Mouse (Mus musculus): ENCODE measurements at regions not wholly inside any gene's neighbourhood (a gene's known extent, or its start where the extent isn't known, plus 50 kb on each side); places are given as distances from the start of the nearest gene placed in this dataset.
"Not testable (repeated sequence)": the region's sequence is repeated elsewhere in the genome, so short reads cannot be mapped to it uniquely, and the experiment has no call there.

DNA sequence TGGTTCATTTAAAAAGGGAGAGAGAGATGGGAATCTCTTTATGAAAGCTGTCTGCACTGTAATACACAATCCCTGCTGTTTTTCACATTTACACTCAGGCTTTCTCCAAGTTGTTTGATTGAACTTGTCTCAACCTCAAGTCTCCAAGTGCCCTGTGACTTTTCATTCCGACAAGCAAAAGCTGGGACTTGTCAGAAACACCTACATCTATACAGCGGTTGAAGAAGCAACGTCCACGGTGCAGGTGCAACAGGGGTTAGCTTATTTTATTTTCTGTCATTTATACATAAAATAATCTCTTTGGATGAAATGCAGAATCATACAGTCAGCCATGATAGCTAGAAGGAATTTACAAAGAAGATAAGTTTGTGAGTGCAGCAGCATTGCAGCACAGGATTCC lies 184.6 kb upstream of the Gm21293 start:
- WGBS = 81% methylated on average over 4 of the region's 4 CpGs
- Histone ChIP-seq H3K4me2 (replicated peaks) (no peak overlapping the region), H3K27me3 (no peaks in the 10 kb centered on the region), H3K9me3 (no peaks in the 10 kb centered on the region), H3K36me3 (no peaks in the 10 kb centered on the region), H3K27ac (replicated peaks) (no peak overlapping the region), H3K9ac (replicated peaks) (no peak overlapping the region), H3K4me1 (no peaks in the 10 kb centered on the region), H3K4me3 (no peak overlapping the region)
- no peak for ATAC-seq (ENCODE audit: low FRiP score, low read depth)

DNA sequence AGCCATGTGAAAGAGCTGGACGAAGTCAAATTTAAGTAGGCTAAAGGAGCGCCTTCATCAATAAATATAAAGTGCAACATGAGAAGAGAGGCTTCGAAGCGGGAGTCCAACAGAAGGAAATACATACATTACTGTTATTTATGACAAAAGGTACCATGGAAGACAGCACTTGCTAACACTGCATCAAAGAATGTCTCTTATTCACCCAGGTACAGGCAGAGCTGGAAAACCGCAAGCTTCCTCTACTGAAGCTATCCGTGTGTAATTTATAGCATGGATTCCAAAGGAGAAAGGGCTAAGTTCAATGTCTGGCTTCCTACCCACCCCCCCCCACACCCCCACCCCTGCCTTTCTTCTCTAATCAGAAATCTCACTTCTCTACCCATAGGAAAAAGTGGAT lies 166.7 kb upstream of the Gm21293 start:
- no peaks in the 10 kb centered on the region for H3K4me1 ChIP-seq
- no peak overlapping the region for H3K4me2 ChIP-seq (replicated peaks)

DNA sequence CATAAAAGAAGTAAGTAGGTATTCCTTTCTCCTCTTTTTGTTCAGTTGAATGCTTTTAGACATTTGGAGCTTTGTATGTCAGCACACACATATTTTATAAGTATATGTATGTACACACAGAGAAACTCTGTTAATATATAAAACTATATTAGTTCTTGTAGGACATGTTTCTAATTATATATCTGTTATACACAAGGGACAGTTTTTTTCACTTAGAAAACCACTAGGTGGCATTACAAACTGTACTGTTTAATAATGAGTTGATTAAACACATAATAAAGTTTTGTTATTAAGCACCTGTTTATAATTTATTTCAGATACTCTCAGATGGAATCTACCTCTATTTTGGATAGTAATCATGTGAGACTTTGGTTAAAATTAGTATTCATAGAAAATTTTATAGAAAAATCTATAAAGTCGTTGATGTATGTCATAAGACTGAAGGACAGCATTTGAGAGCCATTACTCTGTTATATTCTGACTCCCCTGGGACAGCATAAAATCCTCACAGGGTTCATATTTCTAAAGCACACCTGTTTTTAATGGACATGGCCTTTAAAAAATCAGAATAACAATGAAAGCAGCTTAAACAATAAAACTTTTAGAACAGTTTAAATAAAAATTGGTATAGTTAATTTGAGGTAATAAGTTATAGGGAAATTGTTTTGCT lies 158.4 kb upstream of the Gm21293 start:
- no peak overlapping the region for H3K9ac ChIP-seq (replicated peaks)
- 82% methylated on average over 1 of the region's 1 CpGs for WGBS

More for the DNA sequence above, 166.7 kb upstream of the Gm21293 start:
- 86% methylated on average over 6 of the region's 6 CpGs for WGBS
- Histone ChIP-seq H3K4me3 (no peak overlapping the region), H3K27ac (replicated peaks) (no peak overlapping the region), H3K9ac (replicated peaks) (no peak overlapping the region), H3K9me3 (no peaks in the 10 kb centered on the region), H3K27me3 (no peaks in the 10 kb centered on the region), H3K36me3 (no peaks in the 10 kb centered on the region)
- ATAC-seq (ENCODE audit: low FRiP score, low read depth) = no peak

DNA sequence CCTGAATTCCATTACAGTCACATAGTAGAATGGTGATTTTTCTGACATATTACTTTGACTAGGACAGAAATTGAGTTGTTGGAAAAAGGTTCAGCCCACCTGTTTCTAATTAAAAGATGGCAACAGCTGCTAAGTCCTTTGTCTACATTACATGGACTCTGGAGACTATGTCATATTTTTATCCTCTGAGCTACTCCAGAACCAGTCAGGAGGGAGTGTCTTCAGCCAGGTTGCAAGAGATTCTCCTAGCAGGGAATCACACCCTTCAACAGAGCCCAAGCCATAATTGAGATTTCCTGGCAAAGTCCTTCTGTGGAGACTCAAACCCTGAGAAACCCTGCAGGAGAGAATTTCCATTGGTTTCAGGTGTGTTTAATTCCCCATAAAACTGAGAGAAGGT lies 123.2 kb upstream of the Gm21293 start:
- Histone ChIP-seq H3K27me3 (no peaks in the 10 kb centered on the region), H3K4me1 (no peaks in the 10 kb centered on the region), H3K9me3 (no peaks in the 10 kb centered on the region), H3K9ac (replicated peaks) (no peak overlapping the region), H3K36me3 (no peaks in the 10 kb centered on the region), H3K4me2 (replicated peaks) (no peak overlapping the region), H3K27ac (replicated peaks) (no peak overlapping the region), H3K4me3 (no peak overlapping the region)
- no peak for ATAC-seq (ENCODE audit: low FRiP score, low read depth)

More for the DNA sequence above, 158.4 kb upstream of the Gm21293 start:
- no peak overlapping the region for H3K4me3 ChIP-seq
- H3K4me2 ChIP-seq (replicated peaks) = no peak overlapping the region
- H3K27me3 ChIP-seq = no peaks in the 10 kb centered on the region
- no peaks in the 10 kb centered on the region for H3K9me3 ChIP-seq
- H3K27ac ChIP-seq (replicated peaks) = no peak overlapping the region
- ATAC-seq (ENCODE audit: low FRiP score, low read depth) = no peak
- no peaks in the 10 kb centered on the region for H3K4me1 ChIP-seq
- H3K36me3 ChIP-seq = no peaks in the 10 kb centered on the region

DNA sequence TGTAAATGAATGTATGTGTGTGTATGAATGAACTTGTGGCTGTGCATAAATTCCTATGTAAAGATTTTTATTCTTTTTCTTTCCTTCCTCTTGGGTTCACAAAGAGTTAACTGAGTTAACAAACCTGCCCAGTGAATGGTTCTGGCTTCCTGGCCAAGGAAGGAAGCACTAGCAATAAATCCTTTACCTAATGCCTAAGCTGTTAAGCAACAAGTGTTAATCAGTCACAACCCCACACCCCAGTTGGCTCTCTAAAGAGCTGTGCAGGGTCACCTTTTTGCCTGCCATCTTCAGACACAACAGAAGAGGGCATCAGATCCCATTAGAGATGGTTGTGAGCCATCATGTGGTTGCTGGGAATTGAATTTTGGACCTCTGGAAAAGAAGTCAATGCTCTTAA lies 121.2 kb upstream of the Gm21293 start:
- Histone ChIP-seq H3K9ac (replicated peaks) (no peak overlapping the region), H3K27ac (replicated peaks) (no peak overlapping the region), H3K4me2 (replicated peaks) (no peak overlapping the region), H3K4me1 (no peaks in the 10 kb centered on the region), H3K27me3 (no peaks in the 10 kb centered on the region), H3K36me3 (no peaks in the 10 kb centered on the region), H3K9me3 (no peaks in the 10 kb centered on the region), H3K4me3 (no peak overlapping the region)
- ATAC-seq (ENCODE audit: low FRiP score, low read depth) = no peak

DNA sequence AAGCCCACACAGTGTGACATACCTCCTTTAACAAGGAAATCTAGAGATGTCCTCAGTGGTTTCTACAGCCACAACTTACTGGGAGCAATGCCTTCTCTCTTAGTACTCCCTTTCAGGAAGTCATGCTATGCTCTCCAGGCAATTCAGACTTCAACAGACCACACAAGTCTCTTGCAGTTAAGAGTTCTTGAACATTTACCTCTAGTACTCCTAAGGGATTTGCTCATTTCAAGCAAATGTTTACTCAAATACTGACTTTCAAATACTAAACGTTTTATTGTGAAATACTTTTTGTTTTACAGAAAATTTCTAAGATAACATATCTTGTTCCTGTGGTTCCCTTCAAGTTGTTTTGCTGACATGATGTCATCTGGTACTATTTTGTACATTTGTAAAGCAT lies 114.6 kb upstream of the Gm21293 start:
- ATAC-seq (ENCODE audit: low FRiP score, low read depth) = no peak
- Histone ChIP-seq H3K27ac (replicated peaks) (no peak overlapping the region), H3K9me3 (no peaks in the 10 kb centered on the region), H3K9ac (replicated peaks) (no peak overlapping the region), H3K27me3 (no peaks in the 10 kb centered on the region), H3K4me3 (no peak overlapping the region), H3K4me2 (replicated peaks) (no peak overlapping the region), H3K4me1 (no peaks in the 10 kb centered on the region), H3K36me3 (no peaks in the 10 kb centered on the region)
- WGBS = 57% methylated on average over 1 of the region's 1 CpGs

DNA sequence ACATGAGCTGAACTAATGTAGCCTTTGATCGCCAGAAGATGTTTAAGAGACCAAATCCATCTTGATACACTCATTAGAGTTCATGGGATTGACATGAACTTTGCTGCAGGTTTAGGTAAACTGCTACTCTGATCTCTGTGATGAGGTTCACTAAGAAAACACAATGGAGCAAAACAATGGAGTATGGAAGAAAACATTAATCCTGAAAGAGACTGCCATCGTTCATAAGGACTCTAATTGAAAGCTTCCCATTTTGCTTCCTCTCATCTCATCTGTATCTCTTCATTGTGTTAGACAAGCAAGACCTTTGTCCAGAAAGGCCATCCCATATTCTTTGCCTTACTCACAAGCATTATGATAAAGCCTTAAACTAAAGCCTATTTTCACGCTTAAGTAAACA lies 110.0 kb upstream of the Gm21293 start:
- H3K4me1 ChIP-seq = no peaks in the 10 kb centered on the region
- H3K36me3 ChIP-seq = no peaks in the 10 kb centered on the region
- 62% methylated on average over 3 of the region's 3 CpGs for whole genome bisulfite sequencing
- ATAC-seq (ENCODE audit: low FRiP score, low read depth) = no peak
- H3K27me3 ChIP-seq = no peaks in the 10 kb centered on the region
- H3K9me3 ChIP-seq = no peaks in the 10 kb centered on the region
- no peak overlapping the region for H3K4me2 ChIP-seq (replicated peaks)
- no peak overlapping the region for H3K4me3 ChIP-seq
- H3K27ac ChIP-seq (replicated peaks) = no peak overlapping the region
- H3K9ac ChIP-seq (replicated peaks) = no peak overlapping the region

DNA sequence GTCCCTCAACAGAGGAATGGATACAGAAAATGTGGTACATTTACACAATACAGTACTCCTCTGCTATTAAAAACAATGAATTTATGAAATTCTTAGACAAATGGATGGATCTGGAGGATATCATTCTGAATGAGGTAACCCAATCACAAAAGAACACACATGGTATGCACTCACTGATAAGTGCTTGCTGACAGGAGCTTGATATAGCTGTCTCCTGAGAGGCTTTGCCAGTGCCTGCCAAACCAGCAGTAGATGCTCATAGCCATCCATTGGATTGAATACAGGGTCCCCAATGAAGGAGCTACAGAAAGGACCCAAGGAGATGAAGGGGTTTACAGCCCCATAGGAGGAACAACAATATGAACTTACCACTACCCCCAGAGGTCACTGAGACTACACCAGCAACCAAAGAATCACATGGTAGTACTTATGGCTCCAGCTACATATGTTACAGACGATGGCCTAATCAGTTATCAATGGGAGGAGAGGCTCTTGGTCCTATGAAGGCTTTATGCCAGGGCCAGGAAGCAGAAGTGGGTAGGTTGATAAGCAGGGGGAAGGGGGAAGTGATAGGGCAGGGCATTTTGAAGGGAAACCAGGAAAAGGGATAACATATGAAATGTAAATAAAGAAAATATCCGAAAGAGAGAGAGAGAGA lies 100.9 kb upstream of the Gm21293 start:
- not testable (repeated sequence) for H3K27ac ChIP-seq (replicated peaks); H3K27me3 ChIP-seq; ATAC-seq (ENCODE audit: low FRiP score, low read depth); H3K4me2 ChIP-seq (replicated peaks); H3K9ac ChIP-seq (replicated peaks); H3K9me3 ChIP-seq; H3K4me1 ChIP-seq; H3K4me3 ChIP-seq; H3K36me3 ChIP-seq
- WGBS = 88% methylated on average over 2 of the region's 2 CpGs

DNA sequence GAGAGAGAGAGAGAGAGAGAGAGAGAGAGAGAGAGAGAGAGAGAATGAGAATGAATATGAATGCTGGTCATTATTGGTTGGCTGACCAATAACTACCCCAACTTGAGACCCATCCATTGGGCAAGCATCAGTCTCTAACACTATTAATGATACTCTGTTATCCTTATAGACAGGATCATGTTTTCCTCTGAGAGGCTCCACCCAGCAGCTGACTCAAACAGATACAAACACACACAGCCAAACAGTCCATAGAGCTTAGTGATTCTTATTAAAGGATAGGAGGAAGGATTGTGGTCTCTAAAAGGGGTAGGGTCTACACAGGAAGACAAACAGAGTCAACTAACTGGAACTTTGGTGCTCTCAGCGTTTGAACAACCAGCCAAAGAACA lies 100.4 kb upstream of the Gm21293 start:
- Histone ChIP-seq H3K9me3 (no peaks in the 10 kb centered on the region), H3K36me3 (no peaks in the 10 kb centered on the region), H3K27me3 (no peaks in the 10 kb centered on the region), H3K4me1 (no peaks in the 10 kb centered on the region), H3K4me3 (no peak overlapping the region), H3K9ac (replicated peaks) (no peak overlapping the region), H3K27ac (replicated peaks) (no peak overlapping the region), H3K4me2 (replicated peaks) (no peak overlapping the region)
- WGBS = 79% methylated on average over 1 of the region's 1 CpGs
- ATAC-seq (ENCODE audit: low FRiP score, low read depth) = no peak

DNA sequence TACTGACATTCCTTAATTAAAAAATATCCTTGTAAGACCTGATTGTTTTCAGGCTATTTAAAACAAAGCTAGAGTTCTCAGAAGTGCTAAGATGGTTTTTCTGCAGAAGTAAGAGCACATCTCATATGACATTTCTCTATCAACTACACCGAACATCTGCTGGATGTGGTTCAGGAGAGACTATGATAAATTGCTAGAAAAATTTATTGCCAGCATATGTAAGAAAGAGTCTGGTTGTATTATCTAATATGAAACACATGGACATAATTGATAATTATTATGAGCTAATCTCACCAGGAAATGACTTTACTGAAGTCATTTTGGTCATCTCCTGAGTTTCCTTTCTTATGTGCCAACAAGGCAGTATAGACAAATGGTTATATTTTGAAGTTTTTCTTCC lies 99.2 kb upstream of the Gm21293 start:
- H3K36me3 ChIP-seq = no peaks in the 10 kb centered on the region
- no peak overlapping the region for H3K27ac ChIP-seq (replicated peaks)
- H3K9ac ChIP-seq (replicated peaks) = no peak overlapping the region
- H3K9me3 ChIP-seq = no peaks in the 10 kb centered on the region
- H3K4me3 ChIP-seq = no peak overlapping the region
- no peak for ATAC-seq (ENCODE audit: low FRiP score, low read depth)
- H3K4me1 ChIP-seq = no peaks in the 10 kb centered on the region
- H3K4me2 ChIP-seq (replicated peaks) = no peak overlapping the region
- no peaks in the 10 kb centered on the region for H3K27me3 ChIP-seq
- 85% methylated on average over 1 of the region's 1 CpGs for WGBS
